Mouse (Mus musculus) hindbrain, embryonic 10.5 days (tissue): ENCODE measurements around the gene Cuedc2. TPM values are rescaled to one million over a fixed set of nuclear protein-coding genes. Genes with fewer than 3 reads are reported as not detected.

Experiments
- DNase-seq: peaks from one replicate; pipeline ENCODE4 v3.0.0-alpha.2; 2017; ENCODE audit warnings: low spot score
- H3K27ac ChIP-seq: fragments of 300-500 bp; sonication (generic); 2 replicates; pipeline ENCODE4 v1.5.1; 2016; ENCODE audit warnings: mild to moderate bottlenecking, moderate library complexity
- H3K27me3 ChIP-seq: fragments of 300-500 bp; sonication (generic); 2 replicates; pipeline ENCODE4 v1.6.1; 2016; ENCODE audit warnings: mild to moderate bottlenecking; ENCODE audit not compliant: poor library complexity, insufficient read depth, severe bottlenecking
- H3K36me3 ChIP-seq: fragments of 300-500 bp; sonication (generic); 2 replicates; pipeline ENCODE4 v1.6.1; 2016; ENCODE audit warnings: mild to moderate bottlenecking, moderate library complexity
- H3K4me1 ChIP-seq: fragments of 300-500 bp; sonication (generic); replicated peaks from 2 replicates; pipeline ENCODE4 v1.6.1; 2016; ENCODE audit warnings: mild to moderate bottlenecking
- H3K4me3 ChIP-seq: fragments of 300-500 bp; sonication (generic); 2 replicates; pipeline ENCODE4 v1.5.1; 2016; ENCODE audit warnings: mild to moderate bottlenecking, moderate library complexity
- H3K9me3 ChIP-seq: fragments of 300-500 bp; sonication (generic); 2 replicates; pipeline ENCODE4 v1.6.1; 2016; ENCODE audit warnings: mild to moderate bottlenecking, moderate library complexity
- WGBS: fragments of 180-500 bp; shearing (Covaris S2); methylation state at CpG from one replicate; pipeline ENCODE4 v1.1.7; 2016; 5-methylcytosine and 5-hydroxymethylcytosine counted together
- polyA plus RNA-seq: library from polyadenylated mRNA; unstranded; fragments of >200 nt; fragmentation: Nextera tagmentation; extraction: Ambion mirVana; gene quantifications from 2 replicates; pipeline ENCODE4 v1.2.1, GENCODE M21; 2016

Cuedc2 gene
- polyA plus RNA-seq, 1 experiment from 2014 or later: 279 TPM

GRCm38 (mm10) chr19:46332721-46333339 lies 5.7 kb downstream of the Cuedc2 start:
- peak overlapping the region; percentile 30; the same call in 1 of the 2 replicates for H3K4me3 ChIP-seq
- H3K4me1 ChIP-seq: peaks cover 72% of the 10 kb centered on the region
- 45% methylated on average over 7 of the region's 7 CpGs for WGBS
- no peak for DNase-seq
- H3K36me3 ChIP-seq: peaks cover 33% of the 10 kb centered on the region
- H3K27ac ChIP-seq: peak overlapping the region; percentile 76
- no peaks in the 10 kb centered on the region for H3K9me3 ChIP-seq
- peaks cover 16% of the 10 kb centered on the region for H3K27me3 ChIP-seq

GRCm38 (mm10) chr19:46331936-46332335 lies 6.6 kb downstream of the Cuedc2 start:
- Histone ChIP-seq H3K9me3 (no peaks in the 10 kb centered on the region), H3K4me1 (peaks cover 72% of the 10 kb centered on the region)
- 82% methylated on average over 3 of the region's 3 CpGs for WGBS

GRCm38 (mm10) chr19:46331326-46331725 lies 7.2 kb downstream of the Cuedc2 start:
- DNase-seq: no peak

More at GRCm38 (mm10) chr19:46331936-46332335, 6.6 kb downstream of the Cuedc2 start:
- H3K27me3 ChIP-seq: peaks cover 24% of the 10 kb centered on the region
- DNase-seq: no peak
- peaks cover 33% of the 10 kb centered on the region for H3K36me3 ChIP-seq
- peak overlapping the region; percentile 7; the same call in 1 of the 2 replicates for H3K4me3 ChIP-seq
- peak overlapping the region; percentile 76; the same call in 1 of the 2 replicates for H3K27ac ChIP-seq

DNA sequence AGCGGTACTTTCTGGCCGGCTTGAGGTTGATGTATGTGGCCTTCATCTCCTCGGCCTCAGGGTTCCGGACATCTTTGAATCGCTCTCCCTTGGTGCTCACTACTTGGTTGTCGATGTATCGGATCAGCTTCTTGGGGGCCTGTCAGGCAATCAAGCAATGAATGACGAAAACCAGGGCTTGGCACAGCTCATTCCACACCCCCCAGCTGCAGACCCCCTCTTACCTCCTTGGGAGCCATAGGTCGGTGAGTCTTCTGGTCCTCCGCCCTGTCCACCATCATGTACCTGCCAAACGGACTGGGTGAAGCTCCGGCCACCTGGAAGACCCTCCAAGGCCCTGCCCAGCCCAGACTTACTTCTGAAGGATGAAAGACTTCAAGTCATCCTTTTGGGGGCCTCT lies 7.8 kb downstream of the Cuedc2 start:
- H3K4me1 ChIP-seq: peaks cover 78% of the 10 kb centered on the region

More at GRCm38 (mm10) chr19:46331326-46331725, 7.2 kb downstream of the Cuedc2 start:
- Histone ChIP-seq H3K4me3 (peak overlapping the region; percentile 7; the same call in 1 of the 2 replicates), H3K27ac (no peak overlapping the region), H3K4me1 (peaks cover 74% of the 10 kb centered on the region), H3K9me3 (no peaks in the 10 kb centered on the region), H3K36me3 (peaks cover 33% of the 10 kb centered on the region), H3K27me3 (peaks cover 30% of the 10 kb centered on the region)
- WGBS: 94% methylated on average over 14 of the region's 14 CpGs

DNA sequence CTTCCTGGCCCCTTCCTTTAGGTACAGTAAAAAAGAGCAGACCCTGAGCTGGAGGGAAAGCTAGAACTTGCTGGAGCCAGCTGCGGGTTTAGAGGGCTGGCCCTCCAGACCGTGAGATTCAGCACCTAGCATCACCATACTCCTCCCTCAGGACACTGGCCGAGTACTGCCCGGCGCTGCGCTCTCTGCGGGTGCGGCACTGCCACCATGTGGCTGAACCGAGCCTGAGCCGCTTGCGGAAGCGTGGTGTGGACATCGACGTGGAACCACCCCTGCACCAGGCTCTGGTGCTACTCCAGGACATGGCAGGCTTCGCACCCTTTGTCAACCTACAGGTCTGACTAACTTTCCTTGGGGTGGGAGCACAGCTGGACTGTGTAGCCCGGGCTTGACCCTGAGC lies 8.6 kb downstream of the Cuedc2 start:
- WGBS: 6% methylated on average over 16 of the region's 16 CpGs
- no peak overlapping the region; the same call in 1 of the 2 replicates for H3K27ac ChIP-seq
- H3K4me1 ChIP-seq: peaks cover 78% of the 10 kb centered on the region

More for the DNA sequence above, 7.8 kb downstream of the Cuedc2 start:
- no peak for DNase-seq
- 92% methylated on average over 12 of the region's 12 CpGs for WGBS
- Histone ChIP-seq H3K36me3 (peaks cover 31% of the 10 kb centered on the region), H3K9me3 (no peaks in the 10 kb centered on the region), H3K27ac (no peak overlapping the region), H3K27me3 (peaks cover 36% of the 10 kb centered on the region), H3K4me3 (no peak overlapping the region)

GRCm38 (mm10) chr19:46329031-46329641 lies 9.4 kb downstream of the Cuedc2 start:
- 2% methylated on average over 54 of the region's 54 CpGs for WGBS
- Histone ChIP-seq H3K27me3 (peaks cover 52% of the 10 kb centered on the region), H3K36me3 (peaks cover 25% of the 10 kb centered on the region), H3K9me3 (no peaks in the 10 kb centered on the region), H3K4me1 (peaks cover 84% of the 10 kb centered on the region), H3K4me3 (peak overlapping the region; percentile 82), H3K27ac (peak overlapping the region; percentile 94)
- DNase-seq: peak; percentile 52

More for the DNA sequence above, 8.6 kb downstream of the Cuedc2 start:
- Histone ChIP-seq H3K27me3 (peaks cover 44% of the 10 kb centered on the region), H3K9me3 (no peaks in the 10 kb centered on the region), H3K36me3 (peaks cover 25% of the 10 kb centered on the region), H3K4me3 (peak overlapping the region; percentile 82)
- peak; percentile 84 for DNase-seq

- peaks cover 60% of the 10 kb centered on the region for H3K27me3 ChIP-seq
- H3K9me3 ChIP-seq: no peaks in the 10 kb centered on the region
- peak within 1 kb of the TSS; percentile 82 for H3K4me3 ChIP-seq
- peaks cover 79% of the 10 kb centered on the region for H3K4me1 ChIP-seq
- H3K27ac ChIP-seq: peak within 1 kb of the TSS; percentile 94
- under 1% methylated on average over 81 of the region's 81 CpGs for WGBS
- DNase-seq: peak; percentile 96
- H3K36me3 ChIP-seq: peaks cover 25% of the 10 kb centered on the region
These were observed 10.1 kb downstream of the Cuedc2 start, which contains the start of gene Fbxl15 for GRCm38 (mm10) chr19:46328081-46329030. TSS of gene Fbxl15 (plus strand) at chr19:46328184.

- WGBS: 28% methylated on average over 14 of the region's 14 CpGs
- Histone ChIP-seq H3K9me3 (no peaks in the 10 kb centered on the region), H3K4me1 (peaks cover 78% of the 10 kb centered on the region), H3K27ac (peak overlapping the region; percentile 94), H3K4me3 (peak overlapping the region; percentile 82), H3K36me3 (peaks cover 25% of the 10 kb centered on the region), H3K27me3 (peaks cover 67% of the 10 kb centered on the region)
- DNase-seq: no peak
These were observed 10.9 kb downstream of the Cuedc2 start for GRCm38 (mm10) chr19:46327531-46328064.

DNA sequence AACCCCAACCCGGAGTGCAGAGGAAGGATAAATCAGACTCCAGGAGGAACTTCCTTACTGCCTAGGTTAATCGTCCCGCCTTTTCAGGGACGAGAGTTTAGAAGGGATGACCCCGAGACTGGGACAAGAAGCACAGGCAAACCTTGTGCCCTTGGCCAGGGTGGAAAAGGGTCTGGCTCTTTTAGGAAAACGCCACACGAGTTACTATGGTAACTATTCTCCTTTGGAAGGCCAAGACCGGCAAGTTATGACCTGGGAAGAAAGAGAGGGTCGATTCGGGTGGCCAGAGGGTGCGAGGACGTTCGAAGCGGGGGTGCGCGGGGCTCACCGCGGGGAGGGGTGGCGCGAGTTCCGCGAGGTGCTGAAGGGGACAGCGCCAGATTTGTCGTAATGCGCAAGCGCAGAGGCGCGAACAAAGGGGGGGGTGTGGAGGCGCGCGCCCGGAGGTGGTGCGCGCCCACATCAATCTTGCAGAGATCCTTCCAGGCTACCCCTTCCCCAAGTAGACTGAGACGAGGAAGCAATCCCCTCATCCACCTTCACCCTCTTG lies 11.7 kb downstream of the Cuedc2 start, which contains the start of gene Psd:
TSS of gene Psd (minus strand) at position 401 of the 550 bp plus-strand sequence.
- WGBS: under 1% methylated on average over 35 of the region's 35 CpGs
- peaks cover 75% of the 10 kb centered on the region for H3K27me3 ChIP-seq
- peak within 1 kb of the TSS; percentile 82 for H3K4me3 ChIP-seq
- H3K4me1 ChIP-seq: peaks cover 78% of the 10 kb centered on the region
- DNase-seq: peak; percentile 76
- H3K27ac ChIP-seq: peak within 1 kb of the TSS; percentile 94
- H3K36me3 ChIP-seq: peaks cover 18% of the 10 kb centered on the region
- no peaks in the 10 kb centered on the region for H3K9me3 ChIP-seq

- Histone ChIP-seq H3K4me1 (peaks cover 78% of the 10 kb centered on the region), H3K4me3 (peak overlapping the region; percentile 82), H3K36me3 (peaks cover 11% of the 10 kb centered on the region), H3K9me3 (no peaks in the 10 kb centered on the region), H3K27ac (peak overlapping the region; percentile 94; the same call in 1 of the 2 replicates), H3K27me3 (peaks cover 81% of the 10 kb centered on the region)
- 4% methylated on average over 29 of the region's 29 CpGs for WGBS
- DNase-seq: no peak
These were observed 12.3 kb downstream of the Cuedc2 start for GRCm38 (mm10) chr19:46326019-46326755.

DNA sequence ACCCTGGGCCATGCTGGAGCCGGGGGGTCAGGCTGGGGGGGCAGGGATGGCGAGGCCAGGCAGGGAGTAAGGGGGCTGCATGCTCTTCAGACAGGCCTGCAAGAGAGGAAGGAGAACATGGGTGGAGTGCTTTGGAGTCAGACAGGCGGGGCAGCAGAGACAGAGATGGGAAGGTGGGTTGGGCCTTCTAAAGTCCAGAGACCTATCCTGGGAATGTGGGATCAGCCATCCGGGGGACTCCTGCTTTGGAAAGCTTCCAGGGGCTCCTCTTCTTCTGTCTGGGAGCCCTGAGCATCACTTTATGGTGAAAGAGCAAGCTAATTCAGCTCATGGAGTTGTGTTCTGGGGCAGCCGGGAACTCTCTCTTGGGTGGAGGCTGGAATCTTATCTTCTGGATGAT lies 13.6 kb downstream of the Cuedc2 start:
- Histone ChIP-seq H3K9me3 (no peaks in the 10 kb centered on the region), H3K27ac (no peak overlapping the region), H3K4me3 (no peak overlapping the region), H3K36me3 (no peaks in the 10 kb centered on the region), H3K27me3 (peaks cover 85% of the 10 kb centered on the region), H3K4me1 (peaks cover 77% of the 10 kb centered on the region)
- no peak for DNase-seq
- 75% methylated on average over 5 of the region's 5 CpGs for WGBS
